Mouse (Mus musculus) R1 (cell line): ENCODE measurements around the gene D830030K20Rik.
A peak's percentile ranks its signal among the peaks of the same experiment; 100 is the strongest.
"Not testable (repeated sequence)": the region's sequence is repeated elsewhere in the genome, so short reads cannot be mapped to it uniquely, and the experiment has no call there.

Source experiments
- DNase-seq: peaks from one replicate; pipeline ENCODE4 v3.0.0-alpha.2; 2018; ENCODE audit warnings: low read depth, low spot score

D830030K20Rik gene

DNA sequence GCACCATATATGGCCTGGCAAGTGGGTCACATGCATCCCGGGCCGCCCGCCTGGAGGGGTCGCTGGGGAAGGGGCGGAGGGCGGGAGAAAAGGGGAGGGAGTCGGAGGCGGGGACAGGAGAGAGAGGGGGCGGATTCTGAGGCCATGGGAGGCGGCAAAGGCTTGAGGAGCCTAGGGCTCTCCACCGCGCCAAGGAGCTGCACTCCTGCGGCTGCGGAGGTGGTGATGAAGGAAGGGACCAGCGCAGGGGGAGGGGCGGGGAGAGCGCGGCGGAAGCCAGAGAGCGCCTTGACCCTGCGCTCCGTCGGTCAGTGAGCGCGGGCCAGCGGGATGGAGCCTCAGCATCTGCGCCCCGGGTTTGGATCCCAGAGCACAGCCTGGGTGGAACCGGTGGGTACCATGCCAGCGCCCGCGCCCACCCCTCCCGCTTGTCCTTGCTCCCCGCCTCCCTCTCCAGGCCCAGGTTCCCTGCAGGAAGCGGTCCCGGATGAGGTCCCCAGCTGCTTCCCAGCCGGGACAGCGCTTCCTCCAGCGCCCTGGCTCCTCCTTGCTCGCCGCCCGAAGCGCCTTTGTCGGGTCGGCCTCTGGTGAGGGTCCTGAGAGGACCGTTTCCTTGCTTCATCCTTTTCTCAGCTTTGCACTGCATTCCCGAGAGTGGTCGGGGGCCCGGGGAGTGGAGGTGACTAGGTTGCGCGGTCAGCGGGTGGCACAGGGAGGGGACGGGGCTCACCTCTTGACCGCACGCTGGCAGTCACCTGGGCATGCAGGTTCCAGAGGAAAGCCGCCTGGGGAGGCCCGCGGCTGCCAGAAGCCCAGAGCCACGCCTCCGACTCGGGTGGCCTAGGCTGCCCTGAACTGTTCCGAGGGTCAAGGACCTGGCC is at the start of gene D830030K20Rik:
TSS of gene D830030K20Rik (plus strand) at position 217 of the 881 bp plus-strand sequence.
- DNase-seq, result peak; percentile 0

DNA sequence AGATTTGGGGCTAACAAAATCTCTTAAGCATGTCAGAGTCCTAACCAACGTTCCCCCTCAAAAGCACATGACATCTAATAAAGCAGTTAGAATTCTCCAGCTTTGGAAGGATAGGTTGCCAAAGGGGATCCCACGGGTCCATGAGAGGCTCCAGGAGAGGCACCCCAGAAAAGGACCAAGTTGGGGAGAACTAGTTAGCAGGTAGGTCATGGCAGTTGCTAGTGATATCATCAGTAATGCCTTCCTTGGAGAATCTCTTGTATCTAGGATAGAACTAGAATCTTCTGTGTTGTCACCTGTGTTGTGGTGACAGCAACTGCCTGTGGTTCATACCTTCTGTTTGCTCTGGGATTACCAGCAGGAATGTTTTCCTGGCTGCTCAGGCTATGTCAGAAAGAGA is 20.3 kb upstream of the D830030K20Rik start, which contains the start of gene Gm5795:
TSS of gene Gm5795 (plus strand) at position 301 of the 400 bp plus-strand sequence.
- DNase-seq, result not testable (repeated sequence)

DNA sequence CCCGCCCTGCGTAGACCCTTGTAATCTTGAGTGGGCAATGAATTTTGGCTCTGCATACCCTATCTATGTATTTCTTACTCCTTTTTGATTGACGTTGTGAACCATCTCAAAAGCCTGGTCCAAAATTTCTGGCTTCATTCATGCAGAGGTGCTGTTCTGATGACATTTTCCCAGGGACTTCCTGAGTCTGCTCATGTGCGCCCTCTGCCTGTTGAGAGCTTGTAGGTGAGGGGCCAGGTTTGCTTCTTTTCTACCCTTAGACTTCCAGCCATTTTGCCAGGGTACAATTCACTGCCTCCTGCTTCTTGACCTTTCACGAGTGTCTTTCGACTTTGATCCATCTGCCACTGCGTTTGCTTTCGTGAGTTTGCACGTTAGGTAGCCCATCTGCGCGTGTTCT is 1.1 kb downstream of the D830030K20Rik start:
- DNase-seq, result peak; percentile 37

DNA sequence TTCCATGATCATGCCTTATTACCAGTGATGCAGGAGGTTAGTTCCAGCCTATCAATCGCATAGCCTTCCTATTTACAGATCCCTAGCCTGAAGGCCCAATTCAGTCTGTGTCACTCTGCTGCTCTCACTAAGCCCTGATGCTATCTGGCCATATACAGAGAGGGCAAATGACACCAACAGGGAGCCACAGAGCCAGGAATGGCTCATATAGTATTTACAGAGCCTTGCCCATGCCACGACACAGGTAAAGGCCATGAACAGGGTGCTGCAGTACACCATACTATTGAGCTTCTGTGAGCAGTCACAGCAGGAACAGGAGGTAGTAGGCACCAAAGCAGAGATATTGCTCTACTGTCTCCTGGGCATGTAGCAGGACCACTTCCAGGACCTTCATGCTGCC is 54.2 kb downstream of the D830030K20Rik start:
- not testable (repeated sequence) for DNase-seq
